Mouse (Mus musculus) kidney, adult 9 months (tissue): Measurements from ENCODE around the gene Nyap1.
"Not testable (repeated sequence)": the region's sequence is repeated elsewhere in the genome, so short reads cannot be mapped to it uniquely, and the experiment has no call there.

ENCODE experiments used
- DNase-seq: peaks from one replicate; pipeline ENCODE4 v3.0.0; 2022

Gene Nyap1

GRCm38 (mm10) chr5:137766270-137766669 lies 24.9 kb upstream of the Nyap1 start:
- no peak for DNase-seq

GRCm38 (mm10) chr5:137764609-137765340 lies 23.4 kb upstream of the Nyap1 start:
- DNase-seq: no peak

- DNase-seq: peak; percentile 96
Measured at GRCm38 (mm10) chr5:137759971-137760412, 18.6 kb upstream of the Nyap1 start.

GRCm38 (mm10) chr5:137758921-137759534 lies 17.6 kb upstream of the Nyap1 start:
- no peak for DNase-seq

DNA sequence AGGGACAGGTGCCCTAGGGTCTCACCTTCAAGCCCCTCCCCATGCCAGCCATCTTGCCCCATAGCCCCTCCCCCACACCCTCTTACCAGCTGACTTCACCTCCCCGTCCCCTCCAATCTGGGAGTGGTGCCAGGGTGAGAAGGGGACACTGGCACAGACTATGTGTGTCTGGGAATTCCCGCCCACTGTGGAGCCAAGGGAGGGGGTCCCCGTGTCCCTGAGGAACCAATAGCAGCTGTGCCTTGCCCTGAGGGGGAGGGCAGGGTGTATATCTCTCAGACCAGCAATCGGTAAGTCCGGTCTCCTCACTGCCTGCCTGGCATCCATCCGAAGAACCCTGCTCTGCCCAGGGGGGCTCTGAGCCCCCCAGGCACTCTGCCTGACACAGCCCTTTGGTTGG lies 16.5 kb upstream of the Nyap1 start:
- DNase-seq: no peak

GRCm38 (mm10) chr5:137756882-137757661 lies 15.7 kb upstream of the Nyap1 start:
- peak; percentile 93 for DNase-seq

GRCm38 (mm10) chr5:137756106-137756505 lies 14.7 kb upstream of the Nyap1 start:
- no peak for DNase-seq

DNA sequence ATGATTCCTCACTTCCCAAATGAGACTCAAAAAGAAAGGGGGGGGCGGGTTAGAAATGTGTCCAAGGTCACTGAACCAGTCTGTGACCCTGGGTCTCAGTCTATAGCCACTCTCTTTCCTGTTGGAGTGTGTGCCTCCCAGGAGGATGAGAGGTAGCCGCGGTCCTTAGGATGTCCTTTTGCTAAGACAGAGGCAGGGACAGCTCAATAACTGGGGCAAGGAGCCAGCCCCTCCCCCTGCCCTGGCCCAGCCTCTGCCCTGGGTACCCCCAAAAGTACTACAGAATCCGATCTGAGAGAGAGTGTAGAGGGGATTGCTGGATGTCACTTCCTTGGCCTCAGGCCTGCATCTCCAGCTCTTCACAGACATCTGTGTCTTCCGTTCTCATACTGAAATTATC lies 14.0 kb upstream of the Nyap1 start:
- DNase-seq: no peak

GRCm38 (mm10) chr5:137753111-137753832 lies 11.9 kb upstream of the Nyap1 start:
- DNase-seq: no peak

DNA sequence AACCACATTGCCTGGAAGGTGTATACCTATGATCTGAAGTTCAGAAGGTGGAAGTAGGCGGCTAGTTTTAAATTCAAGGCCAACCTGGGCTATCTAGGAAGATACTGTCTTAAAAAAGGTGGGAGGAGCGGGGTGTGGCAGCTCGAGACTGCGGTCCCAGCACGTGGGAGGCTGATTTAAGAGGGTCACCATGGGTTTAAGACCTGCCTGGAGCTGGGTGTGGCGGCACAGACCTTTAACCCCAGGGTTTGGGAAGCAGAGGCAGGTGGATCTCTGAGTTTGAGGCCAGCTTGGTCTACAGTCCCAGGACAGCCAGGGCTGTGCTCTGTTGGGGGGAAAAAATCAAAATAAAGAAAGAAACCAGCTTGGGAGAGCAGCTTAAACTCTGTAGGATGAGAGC lies 10.6 kb upstream of the Nyap1 start:
- DNase-seq: no peak

DNA sequence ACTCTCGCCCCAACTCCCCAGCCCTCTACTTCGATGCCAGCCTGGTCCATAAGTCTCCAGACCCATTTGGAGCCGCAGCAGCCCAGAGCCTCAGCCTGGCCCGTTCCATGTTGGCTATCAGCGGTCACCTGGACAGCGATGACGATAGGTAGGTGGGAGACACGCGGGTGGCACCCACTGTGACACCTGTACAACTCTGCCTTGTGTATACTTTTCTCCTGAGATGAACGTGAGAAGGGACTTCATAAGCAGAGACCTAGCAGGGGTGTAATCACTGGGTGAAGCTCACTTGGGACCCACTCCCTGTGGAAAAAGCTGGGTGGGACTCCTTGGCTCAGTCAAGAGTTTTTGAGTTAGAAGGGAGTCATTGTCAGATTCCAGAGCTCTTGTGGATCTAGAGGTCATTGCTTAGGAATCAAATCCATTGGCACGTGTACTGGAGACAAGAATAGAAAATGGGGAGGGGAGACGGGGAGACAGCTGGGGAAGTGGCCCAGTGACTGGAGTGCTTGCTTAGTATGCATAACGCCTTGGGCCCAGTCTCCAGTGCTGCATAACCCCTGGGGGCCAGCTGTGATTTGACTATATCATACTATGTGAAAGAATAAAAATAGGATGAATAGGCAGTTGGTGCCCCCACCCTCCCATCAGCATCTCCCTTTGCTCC lies 9.9 kb upstream of the Nyap1 start:
- no peak for DNase-seq

GRCm38 (mm10) chr5:137750212-137750611 lies 8.8 kb upstream of the Nyap1 start:
- DNase-seq: not testable (repeated sequence)

GRCm38 (mm10) chr5:137749196-137749836 lies 7.9 kb upstream of the Nyap1 start:
- DNase-seq: no peak

DNA sequence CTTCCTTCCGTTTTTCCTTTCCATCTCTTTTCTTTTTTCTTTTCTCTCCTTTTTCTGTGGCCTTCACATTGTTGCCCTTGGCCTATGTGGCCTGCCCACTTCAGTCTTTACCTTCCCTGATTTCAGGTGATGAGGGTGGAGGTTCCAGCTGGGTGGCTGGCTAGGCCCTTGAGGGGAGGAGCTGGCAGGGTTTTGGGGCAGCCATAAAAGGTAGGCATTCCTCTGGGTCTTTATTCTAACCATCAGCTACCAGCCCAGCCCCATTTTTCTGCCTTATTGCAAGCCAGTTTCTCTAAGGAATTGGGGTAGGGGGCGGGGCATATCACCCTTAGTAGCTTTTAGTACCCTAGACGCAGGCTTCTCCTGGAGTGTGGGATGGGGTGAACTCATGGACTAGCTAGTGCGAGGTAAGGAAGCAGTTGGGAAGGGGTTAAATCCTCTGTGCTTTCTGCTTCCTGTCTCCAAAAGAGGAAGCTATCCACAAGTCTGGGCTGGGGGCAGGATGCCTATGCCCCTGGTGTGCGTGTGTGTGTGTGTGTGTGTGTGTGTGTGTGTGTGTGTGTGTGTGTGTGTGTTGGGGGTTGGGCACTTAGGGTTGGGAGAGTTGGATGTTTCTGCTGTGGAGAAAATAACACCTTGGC lies 6.8 kb upstream of the Nyap1 start:
- no peak for DNase-seq

DNA sequence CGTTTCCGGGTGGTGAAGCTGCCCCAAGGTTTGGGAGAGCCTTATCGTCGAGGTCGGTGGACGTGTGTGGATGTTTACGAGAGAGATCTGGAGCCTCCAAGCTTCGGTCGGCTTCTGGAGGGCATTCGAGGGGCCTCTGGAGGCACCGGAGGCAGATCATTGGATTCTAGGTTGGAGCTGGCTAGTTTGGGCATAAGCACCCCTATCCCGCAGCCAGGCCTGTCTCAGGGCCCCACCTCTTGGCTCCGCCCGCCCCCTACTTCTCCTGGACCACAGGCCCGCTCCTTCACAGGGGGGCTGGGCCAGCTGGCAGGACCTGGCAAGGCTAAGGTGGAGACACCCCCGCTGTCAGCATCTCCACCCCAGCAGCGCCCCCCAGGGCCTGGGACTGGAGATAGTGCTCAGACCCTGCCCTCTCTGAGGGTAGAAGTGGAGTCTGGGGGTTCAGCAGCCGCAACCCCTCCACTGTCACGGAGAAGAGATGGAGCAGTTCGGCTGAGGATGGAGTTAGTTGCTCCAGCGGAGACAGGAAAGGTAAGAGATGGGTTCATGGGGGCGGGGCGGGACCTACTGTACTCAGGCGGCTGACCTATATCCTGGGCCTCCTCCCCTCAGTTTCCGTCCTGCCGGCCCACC lies 6.0 kb upstream of the Nyap1 start:
- no peak for DNase-seq

- DNase-seq: no peak
Measured at GRCm38 (mm10) chr5:137746851-137747325, 5.5 kb upstream of the Nyap1 start.

- DNase-seq: peak; percentile 63
Measured at GRCm38 (mm10) chr5:137746282-137746850, 5.0 kb upstream of the Nyap1 start.

- peak; percentile 95 for DNase-seq
Measured at GRCm38 (mm10) chr5:137745214-137746171, 4.1 kb upstream of the Nyap1 start, which contains the start of gene Tsc22d4. Tsc22d4 (plus strand) TSS chr5:137745730.

- no peak for DNase-seq
Measured at GRCm38 (mm10) chr5:137744197-137744596, 2.8 kb upstream of the Nyap1 start.
